ENCODE assay signal across 11 mouse cellular contexts in genomic region chr2:166549069-166549468, GRCm38 (mm10).
DNase-seq lines count a peak whose midpoint lies in the region; ATAC-seq and TF ChIP-seq lines count a peak whose summit lies in the region.
"Had no signal": no experiment of that assay in that cellular context is flagged by ENCODE, and none has a peak within 500 bp of the region (broad histone marks: within the 10 kb centered on the region; RNA-seq: fewer than 3 reads in every experiment).

No protein-coding gene starts in this region.

- no peaks in the 10 kb centered on the region for H3K27me3 ChIP-seq in midbrain, embryonic 14.5 days (ENCODE audit: control insufficient read depth, insufficient read depth, low read length)
- H3K27me3 ChIP-seq in midbrain, embryonic 15.5 days (replicated peaks): 0 out of 2 replicates have a peak, but pooled peaks cover 5% of the 10 kb centered on the region
- H3K27me3 ChIP-seq in liver, postnatal 0 days (ENCODE audit: insufficient read depth, low read length): no peaks in the 10 kb centered on the region

- no peak for TF ChIP-seq CTCF in liver, postnatal 0 days (IDR thresholded peaks at IDR 0.05; ENCODE audit: low read depth)

- WGBS in midbrain, embryonic 14.5 days: 82% methylated on average over 5 of the region's 5 CpGs
- 92% methylated on average over 5 of the region's 5 CpGs for WGBS in midbrain, embryonic 15.5 days
- 31% methylated on average over 4 of the region's 5 CpGs for WGBS in liver, postnatal 0 days (ENCODE audit: insufficient replicate concordance)

- no peak overlapping the region for H3K4me3 ChIP-seq in midbrain, embryonic 14.5 days (replicated peaks; ENCODE audit: low read depth, low read length)
- H3K4me3 ChIP-seq in midbrain, embryonic 15.5 days: no peak overlapping the region
- no peak overlapping the region for H3K4me3 ChIP-seq in liver, postnatal 0 days (ENCODE audit: low read depth, low read length)

- peaks cover 24% of the 10 kb centered on the region for H3K4me1 ChIP-seq in midbrain, embryonic 14.5 days (ENCODE audit: control insufficient read depth, insufficient read depth, low read length)
- H3K4me1 ChIP-seq in midbrain, embryonic 15.5 days: peaks cover 36% of the 10 kb centered on the region
- peaks cover 16% of the 10 kb centered on the region; the same call in 1 of the 2 replicates for H3K4me1 ChIP-seq in liver, postnatal 0 days (ENCODE audit: insufficient read depth)

- H3K36me3 ChIP-seq in midbrain, embryonic 14.5 days (ENCODE audit: control insufficient read depth, insufficient read depth, low read length): no peaks in the 10 kb centered on the region
- no peaks in the 10 kb centered on the region for H3K36me3 ChIP-seq in midbrain, embryonic 15.5 days (replicated peaks)
- H3K36me3 ChIP-seq in liver, postnatal 0 days (replicated peaks; ENCODE audit: insufficient read depth, low read length): no peaks in the 10 kb centered on the region

- H3K9ac ChIP-seq in midbrain, embryonic 14.5 days (replicated peaks; ENCODE audit: low read length): no peak overlapping the region
- H3K9ac ChIP-seq in midbrain, embryonic 15.5 days: no peak overlapping the region
- no peak overlapping the region for H3K9ac ChIP-seq in liver, postnatal 0 days (replicated peaks)

- H3K9me3 ChIP-seq in midbrain, embryonic 14.5 days (ENCODE audit: control insufficient read depth, low read length): no peaks in the 10 kb centered on the region
- H3K9me3 ChIP-seq in midbrain, embryonic 15.5 days: no peaks in the 10 kb centered on the region
- H3K9me3 ChIP-seq in liver, postnatal 0 days (ENCODE audit: low read length): no peaks in the 10 kb centered on the region

- ATAC-seq in midbrain, embryonic 14.5 days (ENCODE audit: low FRiP score, low TSS enrichment): no peak
- ATAC-seq in midbrain, embryonic 15.5 days (replicated peaks): no peak
- ATAC-seq in liver, postnatal 0 days: peak; percentile 52

- no peak overlapping the region for H3K4me2 ChIP-seq in midbrain, embryonic 14.5 days (ENCODE audit: low read length)
- H3K4me2 ChIP-seq in midbrain, embryonic 15.5 days: no peak overlapping the region
- peak overlapping the region; percentile 44; the same call in 1 of the 2 replicates for H3K4me2 ChIP-seq in liver, postnatal 0 days (ENCODE audit: low read depth, low read length)

- H3K27ac ChIP-seq in midbrain, embryonic 14.5 days (replicated peaks; ENCODE audit: low read depth, low read length): peak overlapping the region; percentile 58; the same call in 1 of the 2 replicates
- H3K27ac ChIP-seq in midbrain, embryonic 15.5 days: no peak overlapping the region
- peak overlapping the region; percentile 58 for H3K27ac ChIP-seq in liver, postnatal 0 days (ENCODE audit: low read depth)

- DNase-seq in midbrain, embryonic 14.5 days: no peak
- DNase-seq in c-Kit-positive CD71-negative TER-119-negative erythroid progenitor cells, embryonic 14.5 days (ENCODE audit: low read depth): peak; percentile 56
- peak; percentile 72 for DNase-seq in liver, postnatal 0 days
- DNase-seq in thymus, postnatal 25 days: peak; percentile 74
- DNase-seq in c-Kit-positive CD71-positive TER-119-positive erythroid progenitor cells, embryonic 14.5 days (ENCODE audit: low spot score): no peak
- no peak for DNase-seq in kidney, postnatal 36 days
- DNase-seq: cerebellum, postnatal 36 days; gastrocnemius, postnatal 36 days; kidney, postnatal 25 days; lung, adult 2 months had no signal

- TF ChIP-seq EP300 in liver, postnatal 0 days (IDR thresholded peaks at IDR 0.05; ENCODE audit: low read depth): no peak

Comparison
In these comparisons a context has a peak if more than half of its experiments do, and no peak if none do; other contexts are left out.
1. DNase-seq: peak in c-Kit-positive CD71-negative TER-119-negative erythroid progenitor cells, embryonic 14.5 days (single experiment), liver, postnatal 0 days (single experiment) and thymus, postnatal 25 days (single experiment); none in midbrain, embryonic 14.5 days (single experiment), c-Kit-positive CD71-positive TER-119-positive erythroid progenitor cells, embryonic 14.5 days (single experiment) and kidney, postnatal 36 days (0 of 2).